Mouse (Mus musculus): ENCODE results near the gene Kcnq1. TPM values are rescaled to one million over a fixed set of nuclear protein-coding genes. Genes with fewer than 3 reads are reported as not detected.

The Kcnq1 gene
- polyA plus RNA-seq, 1 experiment from 2014 or later = 0.88 TPM

Other genes with a start within 250 kb of the Kcnq1 start
- 8.6 and 10.4 TPM in 2 replicates for gene Th, start 175.2 kb upstream of the Kcnq1 start, polyA plus RNA-seq (2015; fragmentation: Nextera tagmentation; extraction: Ambion mirVana)
- 0.58 and 1.5 TPM in 2 replicates for gene Ascl2, start 137.1 kb upstream of the Kcnq1 start, polyA plus RNA-seq (2015; fragmentation: Nextera tagmentation; extraction: Ambion mirVana)
- gene Tspan32, start 101.3 kb upstream of the Kcnq1 start, polyA plus RNA-seq (2015; fragmentation: Nextera tagmentation; extraction: Ambion mirVana) = 0.51 and 1.4 TPM in 2 replicates
- 493 and 522 TPM in 2 replicates for gene Cd81, start 53.6 kb upstream of the Kcnq1 start, polyA plus RNA-seq (2015; fragmentation: Nextera tagmentation; extraction: Ambion mirVana)
- gene Tssc4, start 37.1 kb upstream of the Kcnq1 start, polyA plus RNA-seq (2015; fragmentation: Nextera tagmentation; extraction: Ambion mirVana) = 92.9 and 94.5 TPM in 2 replicates
- 1.8 and 3.9 TPM in 2 replicates for gene Trpm5, start 11.7 kb upstream of the Kcnq1 start, polyA plus RNA-seq (2015; fragmentation: Nextera tagmentation; extraction: Ambion mirVana)